Mouse (Mus musculus): Measurements from ENCODE around the gene Arhgap23. TPM values are rescaled to one million over a fixed set of nuclear protein-coding genes. Genes with fewer than 3 reads are reported as not detected.
A peak's percentile ranks its signal among the peaks of the same experiment; 100 is the strongest.

Gene Arhgap23
- polyA plus RNA-seq, 1 experiment from 2014 or later, result 7.8 TPM

- no peak overlapping the region for H3K27ac ChIP-seq (replicated peaks; ENCODE audit: low read depth, low read length)
These were observed 55.9 kb downstream of the Arhgap23 start for GRCm38 (mm10) chr11:97471276-97471675.

GRCm38 (mm10) chr11:97476334-97477095 is 61.2 kb downstream of the Arhgap23 start:
- Histone ChIP-seq H3K36me3 (ENCODE audit: control insufficient read depth, insufficient read depth, low read length) (peaks cover 58% of the 10 kb centered on the region), H3K9me3 (ENCODE audit: control insufficient read depth, low read length) (no peaks in the 10 kb centered on the region), H3K4me3 (replicated peaks; ENCODE audit: low read depth, low read length) (no peak overlapping the region), H3K27me3 (ENCODE audit: control insufficient read depth, insufficient read depth, low read length) (no peaks in the 10 kb centered on the region), H3K27ac (replicated peaks; ENCODE audit: low read depth, low read length) (0 out of 2 replicates have a peak overlapping the region, but pooled peaks have one; percentile 8), H3K9ac (replicated peaks; ENCODE audit: low read length) (no peak overlapping the region), H3K4me2 (ENCODE audit: low read length) (no peak overlapping the region), H3K4me1 (ENCODE audit: control insufficient read depth, insufficient read depth, low read length) (no peaks in the 10 kb centered on the region)
- WGBS, result 58% methylated on average over 8 of the region's 8 CpGs
- no peak; the same call in 1 of the 2 replicates for ATAC-seq (ENCODE audit: low FRiP score, low TSS enrichment)
- peak; percentile 94 for DNase-seq

More at GRCm38 (mm10) chr11:97471276-97471675, 55.9 kb downstream of the Arhgap23 start:
- H3K36me3 ChIP-seq (ENCODE audit: control insufficient read depth, insufficient read depth, low read length), result peaks cover 64% of the 10 kb centered on the region
- no peaks in the 10 kb centered on the region for H3K9me3 ChIP-seq (ENCODE audit: control insufficient read depth, low read length)
- ATAC-seq (ENCODE audit: low FRiP score, low TSS enrichment), result no peak
- 85% methylated on average over 6 of the region's 6 CpGs for WGBS
- H3K4me3 ChIP-seq (replicated peaks; ENCODE audit: low read depth, low read length), result no peak overlapping the region
- H3K4me2 ChIP-seq (ENCODE audit: low read length), result no peak overlapping the region
- no peaks in the 10 kb centered on the region for H3K4me1 ChIP-seq (ENCODE audit: control insufficient read depth, insufficient read depth, low read length)
- H3K9ac ChIP-seq (replicated peaks; ENCODE audit: low read length), result no peak overlapping the region
- DNase-seq, result no peak
- no peaks in the 10 kb centered on the region for H3K27me3 ChIP-seq (ENCODE audit: control insufficient read depth, insufficient read depth, low read length)

- Histone ChIP-seq H3K36me3 (ENCODE audit: control insufficient read depth, insufficient read depth, low read length) (peaks cover 56% of the 10 kb centered on the region), H3K9me3 (ENCODE audit: control insufficient read depth, low read length) (no peaks in the 10 kb centered on the region), H3K9ac (replicated peaks; ENCODE audit: low read length) (no peak overlapping the region), H3K27ac (replicated peaks; ENCODE audit: low read depth, low read length) (no peak overlapping the region), H3K27me3 (ENCODE audit: control insufficient read depth, insufficient read depth, low read length) (no peaks in the 10 kb centered on the region), H3K4me1 (ENCODE audit: control insufficient read depth, insufficient read depth, low read length) (no peaks in the 10 kb centered on the region), H3K4me2 (ENCODE audit: low read length) (no peak overlapping the region), H3K4me3 (replicated peaks; ENCODE audit: low read depth, low read length) (no peak overlapping the region)
- ATAC-seq (ENCODE audit: low FRiP score, low TSS enrichment) (no peak), DNase-seq (no peak)
- 70% methylated on average over 7 of the region's 7 CpGs for WGBS
These were observed 62.1 kb downstream of the Arhgap23 start for GRCm38 (mm10) chr11:97477431-97477830.

GRCm38 (mm10) chr11:97478345-97478744 is 63.0 kb downstream of the Arhgap23 start:
- WGBS, result 89% methylated on average over 6 of the region's 6 CpGs
- ATAC-seq (ENCODE audit: low FRiP score, low TSS enrichment), result no peak
- no peaks in the 10 kb centered on the region for H3K4me1 ChIP-seq (ENCODE audit: control insufficient read depth, insufficient read depth, low read length)
- no peak overlapping the region for H3K4me2 ChIP-seq (ENCODE audit: low read length)
- peaks cover 60% of the 10 kb centered on the region for H3K36me3 ChIP-seq (ENCODE audit: control insufficient read depth, insufficient read depth, low read length)
- H3K9ac ChIP-seq (replicated peaks; ENCODE audit: low read length), result no peak overlapping the region
- no peak for DNase-seq
- no peaks in the 10 kb centered on the region for H3K27me3 ChIP-seq (ENCODE audit: control insufficient read depth, insufficient read depth, low read length)
- no peaks in the 10 kb centered on the region for H3K9me3 ChIP-seq (ENCODE audit: control insufficient read depth, low read length)
- no peak overlapping the region for H3K27ac ChIP-seq (replicated peaks; ENCODE audit: low read depth, low read length)
- no peak overlapping the region for H3K4me3 ChIP-seq (replicated peaks; ENCODE audit: low read depth, low read length)

GRCm38 (mm10) chr11:97479085-97479484 is 63.8 kb downstream of the Arhgap23 start:
- no peak overlapping the region for H3K27ac ChIP-seq (replicated peaks; ENCODE audit: low read depth, low read length)
- DNase-seq, result no peak
- no peaks in the 10 kb centered on the region for H3K27me3 ChIP-seq (ENCODE audit: control insufficient read depth, insufficient read depth, low read length)
- H3K36me3 ChIP-seq (ENCODE audit: control insufficient read depth, insufficient read depth, low read length), result peaks cover 61% of the 10 kb centered on the region
- 91% methylated on average over 10 of the region's 10 CpGs for WGBS
- no peaks in the 10 kb centered on the region for H3K4me1 ChIP-seq (ENCODE audit: control insufficient read depth, insufficient read depth, low read length)
- H3K9ac ChIP-seq (replicated peaks; ENCODE audit: low read length), result no peak overlapping the region
- no peak overlapping the region for H3K4me3 ChIP-seq (replicated peaks; ENCODE audit: low read depth, low read length)
- ATAC-seq (ENCODE audit: low FRiP score, low TSS enrichment), result no peak
- H3K9me3 ChIP-seq (ENCODE audit: control insufficient read depth, low read length), result no peaks in the 10 kb centered on the region
- no peak overlapping the region for H3K4me2 ChIP-seq (ENCODE audit: low read length)

- no peak for ATAC-seq (ENCODE audit: low FRiP score, low TSS enrichment)
- H3K4me1 ChIP-seq (ENCODE audit: control insufficient read depth, insufficient read depth, low read length), result no peaks in the 10 kb centered on the region
- H3K36me3 ChIP-seq (ENCODE audit: control insufficient read depth, insufficient read depth, low read length), result peaks cover 68% of the 10 kb centered on the region
- no peak overlapping the region for H3K4me3 ChIP-seq (replicated peaks; ENCODE audit: low read depth, low read length)
- no peak overlapping the region for H3K27ac ChIP-seq (replicated peaks; ENCODE audit: low read depth, low read length)
- H3K9ac ChIP-seq (replicated peaks; ENCODE audit: low read length), result no peak overlapping the region
- no peaks in the 10 kb centered on the region for H3K9me3 ChIP-seq (ENCODE audit: control insufficient read depth, low read length)
- DNase-seq, result no peak
- H3K27me3 ChIP-seq (ENCODE audit: control insufficient read depth, insufficient read depth, low read length), result no peaks in the 10 kb centered on the region
- 78% methylated on average over 8 of the region's 8 CpGs for WGBS
- no peak overlapping the region for H3K4me2 ChIP-seq (ENCODE audit: low read length)
These were observed 64.5 kb downstream of the Arhgap23 start for GRCm38 (mm10) chr11:97479824-97480223.

GRCm38 (mm10) chr11:97485661-97486060 is 70.3 kb downstream of the Arhgap23 start:
- no peak for ATAC-seq (ENCODE audit: low FRiP score, low TSS enrichment)
- Histone ChIP-seq H3K4me1 (ENCODE audit: control insufficient read depth, insufficient read depth, low read length) (no peaks in the 10 kb centered on the region), H3K27me3 (ENCODE audit: control insufficient read depth, insufficient read depth, low read length) (no peaks in the 10 kb centered on the region), H3K36me3 (ENCODE audit: control insufficient read depth, insufficient read depth, low read length) (peaks cover 38% of the 10 kb centered on the region), H3K9ac (replicated peaks; ENCODE audit: low read length) (no peak overlapping the region), H3K9me3 (ENCODE audit: control insufficient read depth, low read length) (no peaks in the 10 kb centered on the region), H3K27ac (replicated peaks; ENCODE audit: low read depth, low read length) (no peak overlapping the region), H3K4me3 (replicated peaks; ENCODE audit: low read depth, low read length) (no peak overlapping the region), H3K4me2 (ENCODE audit: low read length) (no peak overlapping the region)
- no peak for DNase-seq
- WGBS, result 83% methylated on average over 8 of the region's 8 CpGs

- 84% methylated on average over 3 of the region's 3 CpGs for WGBS
- no peak overlapping the region for H3K9ac ChIP-seq (replicated peaks; ENCODE audit: low read length)
- peaks cover 34% of the 10 kb centered on the region for H3K36me3 ChIP-seq (ENCODE audit: control insufficient read depth, insufficient read depth, low read length)
These were observed 72.3 kb downstream of the Arhgap23 start for GRCm38 (mm10) chr11:97487656-97488055.

More at GRCm38 (mm10) chr11:97487656-97488055, 72.3 kb downstream of the Arhgap23 start:
- no peaks in the 10 kb centered on the region for H3K27me3 ChIP-seq (ENCODE audit: control insufficient read depth, insufficient read depth, low read length)
- no peak overlapping the region for H3K27ac ChIP-seq (replicated peaks; ENCODE audit: low read depth, low read length)
- DNase-seq (no peak), ATAC-seq (ENCODE audit: low FRiP score, low TSS enrichment) (no peak)
- H3K9me3 ChIP-seq (ENCODE audit: control insufficient read depth, low read length), result no peaks in the 10 kb centered on the region
- no peak overlapping the region for H3K4me3 ChIP-seq (replicated peaks; ENCODE audit: low read depth, low read length)
- no peaks in the 10 kb centered on the region for H3K4me1 ChIP-seq (ENCODE audit: control insufficient read depth, insufficient read depth, low read length)
- H3K4me2 ChIP-seq (ENCODE audit: low read length), result no peak overlapping the region

Data from midbrain, embryonic 14.5 days (tissue).